Comparison of ENCODE assay signal across 15 mouse cellular contexts in genomic region chr6:115418171-115418570, GRCm38 (mm10). TPM values are rescaled to one million over a fixed set of nuclear protein-coding genes. Genes with fewer than 3 reads are reported as not detected.
DNase-seq lines count a peak whose midpoint lies in the region.
"Had no signal": no experiment of that assay in that cellular context is flagged by ENCODE, and none has a peak within 500 bp of the region (broad histone marks: within the 10 kb centered on the region; RNA-seq: fewer than 3 reads in every experiment).

No protein-coding gene starts in this region.

- DNase-seq in adrenal gland, postnatal 14 days, result peak; percentile 13
- DNase-seq in adrenal gland, adult (ENCODE audit: inconsistent age in 2 of 2, low spot score in 1 of 2), result no peak
- peak; percentile 46 to 62 for DNase-seq in cerebellum, postnatal 14 days
- no peak for DNase-seq in cerebellum, adult 11 months
- peak; percentile 81 for DNase-seq in adipocyte (ENCODE audit: low spot score)
- DNase-seq in brain, adult 2 months (ENCODE audit: low read depth, low spot score), result peak; percentile 13
- DNase-seq: cerebellum, adult 9-11 months; embryo, embryonic 11 days; gastrocnemius, postnatal 10 days; gastrocnemius, postnatal 36 days; heart, adult 2 months; heart, postnatal 14 days; heart, postnatal 4 days; kidney, adult 18-20 months; kidney, adult 9 months had no signal

RNA-seq across cellular contexts. Expression of gene Pparg, which starts 57.4 kb away (rescaled TPM):
- total RNA-seq in adrenal gland, postnatal 14 days (2021), result 129 and 133 TPM in 2 replicates

Comparison
In these comparisons a context has a peak if more than half of its experiments do, and no peak if none do; other contexts are left out.
1. DNase-seq: peak in adrenal gland, postnatal 14 days (single experiment), cerebellum, postnatal 14 days (2 of 2), adipocyte (single experiment) and brain, adult 2 months (single experiment); none in adrenal gland, adult (0 of 2) and cerebellum, adult 11 months (single experiment).